Mouse (Mus musculus) gastrocnemius, postnatal 14 days (tissue): ENCODE data around the gene Adgrf5. TPM values are rescaled to one million over a fixed set of nuclear protein-coding genes. Genes with fewer than 3 reads are reported as not detected.

Experiments used
- DNase-seq: peaks from one replicate; pipeline ENCODE4 v3.0.0; 2021; ENCODE audit warnings: mixed read lengths
- intact Hi-C: fragments of 180-260 bp; cut with DNase I; formaldehyde crosslinking; loops from one replicate; pipeline ENCODE4 v1.15.1; 2025; ENCODE audit warnings: low total_unique reads
- total RNA-seq, 2 experiments: library from RNA; stranded (reverse); gene quantifications; 2 replicates each; pipeline ENCODE4 v1.2.3; 2021

The Adgrf5 gene
- total RNA-seq, 2 experiments from 2014 or later: 81.4 to 133 TPM

DNA sequence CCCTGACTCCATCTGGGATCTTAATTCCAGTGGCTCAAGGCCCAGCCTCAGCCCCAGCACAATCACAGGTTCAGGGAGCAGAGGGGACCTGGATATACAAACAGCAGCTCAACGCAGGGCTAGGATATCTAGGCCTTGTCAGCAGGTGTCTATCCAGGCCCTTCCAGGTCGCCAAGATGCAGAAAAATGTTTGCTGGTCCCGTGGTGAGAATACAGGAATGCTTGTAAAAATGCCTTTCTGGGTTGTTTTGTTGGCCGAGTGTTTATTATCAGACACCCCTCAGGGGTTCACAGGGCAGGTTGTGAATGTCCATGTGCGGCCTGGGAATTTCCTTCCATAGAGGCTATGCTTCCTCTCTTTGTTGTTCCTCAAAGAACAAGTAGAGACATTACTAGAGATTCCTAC lies 7.9 kb downstream of the Adgrf5 start:
- intact Hi-C loops: no loop called here
- DNase-seq: no peak

DNA sequence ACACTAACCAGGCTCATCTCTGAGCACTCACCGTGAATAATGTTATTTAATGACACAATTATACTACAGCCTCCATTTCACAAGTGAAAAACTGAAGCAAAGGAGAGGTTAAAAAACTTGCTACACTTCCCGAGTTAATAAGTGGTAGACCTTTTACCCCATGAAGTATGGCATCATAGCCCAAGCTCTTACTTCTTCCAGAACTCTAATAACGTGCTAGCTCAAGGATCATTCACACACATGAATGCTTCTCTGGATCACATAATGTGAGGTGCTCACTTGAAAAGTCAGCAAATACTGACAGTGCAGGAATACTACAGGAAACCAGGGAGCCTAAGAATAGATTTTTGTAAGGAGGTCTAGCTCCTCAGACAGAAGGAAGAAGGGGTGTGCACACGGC lies 12.4 kb downstream of the Adgrf5 start:
- DNase-seq: no peak
- intact Hi-C loops: no loop called here

- DNase-seq: no peak
- intact Hi-C loops: no loop called here
These were observed 13.8 kb downstream of the Adgrf5 start for GRCm38 (mm10) chr17:43374020-43374419.

DNA sequence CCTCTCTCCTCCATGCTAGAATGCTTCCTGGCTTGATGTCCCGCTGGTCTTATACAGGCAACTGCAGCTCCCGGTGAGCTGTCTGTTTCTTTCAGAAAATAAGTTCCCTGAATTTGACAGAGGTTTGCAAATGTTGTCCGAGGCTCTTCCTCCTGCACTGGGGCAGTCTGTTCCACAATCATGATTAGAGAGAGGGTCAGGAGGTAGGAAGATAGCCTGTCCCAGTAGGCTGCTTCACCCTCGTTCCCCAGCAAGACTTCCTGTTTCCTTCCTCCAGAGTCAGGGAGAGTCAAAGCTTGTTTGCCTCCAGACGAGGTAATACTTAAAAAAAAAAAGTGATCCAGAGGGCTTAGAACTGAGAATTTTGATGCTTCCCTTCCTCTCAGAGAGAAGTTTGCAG lies 16.3 kb downstream of the Adgrf5 start:
- intact Hi-C loops: no loop called here
- DNase-seq: no peak

DNA sequence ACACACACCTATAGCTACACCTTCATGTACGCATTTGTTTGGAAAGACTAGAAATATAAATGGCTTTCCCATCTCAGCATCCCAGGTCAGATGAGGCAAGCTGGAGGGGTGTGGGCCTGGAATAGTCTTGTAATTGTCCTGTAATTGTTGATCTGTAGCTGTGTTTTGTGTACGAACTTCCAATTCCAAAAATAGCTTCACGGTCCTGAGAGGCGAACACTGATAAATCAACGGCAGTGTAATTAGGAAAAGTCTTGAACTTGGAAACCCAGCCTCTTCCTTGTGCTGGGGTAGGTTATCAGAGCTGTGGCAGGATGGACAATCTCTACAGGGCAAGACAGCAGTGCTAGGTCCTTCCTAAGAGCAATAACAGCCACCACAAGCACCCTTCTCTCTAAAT lies 18.5 kb downstream of the Adgrf5 start:
- intact Hi-C loops: no loop called here
- no peak for DNase-seq

DNA sequence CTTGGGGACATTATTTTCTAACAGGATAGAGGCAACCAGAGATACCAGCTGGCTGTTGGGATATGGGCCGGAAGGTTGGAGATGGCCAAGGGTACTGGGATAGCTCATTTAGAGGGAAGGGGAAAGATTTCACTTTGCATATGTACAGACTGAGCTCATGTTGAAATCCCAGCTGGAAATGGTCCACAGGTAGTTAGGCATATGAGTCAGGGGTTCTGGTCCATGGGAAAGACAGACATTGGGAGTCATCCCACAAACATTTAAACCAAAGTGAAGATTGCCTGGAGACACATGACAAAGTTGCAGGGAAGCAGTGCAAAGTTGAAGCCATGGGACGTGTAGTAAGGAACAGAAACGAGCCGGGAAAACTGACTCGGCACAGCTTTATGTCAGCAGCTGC lies 26.1 kb downstream of the Adgrf5 start:
- intact Hi-C loops: no loop called here
- DNase-seq: no peak

GRCm38 (mm10) chr17:43387171-43387570 lies 26.9 kb downstream of the Adgrf5 start:
- no peak for DNase-seq
- intact Hi-C loops: no loop called here

DNA sequence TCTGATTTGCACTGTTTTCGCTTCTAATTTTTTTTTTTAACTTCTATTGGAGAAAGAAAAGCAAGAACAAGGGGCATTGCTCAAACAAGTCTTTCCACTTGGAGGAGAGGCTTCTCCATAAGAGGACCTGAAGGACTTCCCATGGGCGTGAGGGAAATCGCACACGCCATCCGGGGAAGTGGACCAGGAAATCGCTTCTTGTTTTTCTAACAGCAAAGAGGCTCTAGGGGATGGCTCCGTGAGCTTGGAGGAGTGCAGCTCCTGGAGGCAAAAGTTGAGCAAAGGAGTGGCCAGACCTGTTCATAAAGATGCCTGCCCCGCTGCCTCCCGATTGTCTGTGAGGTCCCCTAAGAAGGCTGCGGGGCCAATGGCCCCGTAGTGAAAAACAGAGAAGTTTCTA lies 29.0 kb downstream of the Adgrf5 start:
- intact Hi-C loops: no loop called here

DNA sequence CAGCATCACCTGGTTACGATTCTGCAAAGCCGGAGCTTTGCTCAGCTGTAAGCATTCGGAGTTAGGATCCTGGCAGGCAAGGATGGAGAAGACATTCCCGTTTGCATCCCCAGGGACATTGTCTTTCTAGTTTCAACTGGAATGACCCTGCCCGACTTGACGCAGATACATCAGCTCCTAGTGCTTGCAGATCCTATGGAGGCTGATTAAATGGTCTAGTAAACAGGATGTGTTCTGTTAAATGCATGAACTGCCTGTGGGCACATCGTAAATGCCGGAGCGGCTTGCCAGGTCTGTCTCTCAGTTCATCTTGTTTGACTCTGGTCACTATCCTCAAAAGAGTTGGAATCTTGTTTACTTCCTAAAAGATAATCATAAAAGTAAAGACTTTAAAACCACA lies 31.9 kb downstream of the Adgrf5 start:
- intact Hi-C loops: no loop called here
- DNase-seq: no peak

More for the DNA sequence above, 29.0 kb downstream of the Adgrf5 start:
- DNase-seq: no peak

DNA sequence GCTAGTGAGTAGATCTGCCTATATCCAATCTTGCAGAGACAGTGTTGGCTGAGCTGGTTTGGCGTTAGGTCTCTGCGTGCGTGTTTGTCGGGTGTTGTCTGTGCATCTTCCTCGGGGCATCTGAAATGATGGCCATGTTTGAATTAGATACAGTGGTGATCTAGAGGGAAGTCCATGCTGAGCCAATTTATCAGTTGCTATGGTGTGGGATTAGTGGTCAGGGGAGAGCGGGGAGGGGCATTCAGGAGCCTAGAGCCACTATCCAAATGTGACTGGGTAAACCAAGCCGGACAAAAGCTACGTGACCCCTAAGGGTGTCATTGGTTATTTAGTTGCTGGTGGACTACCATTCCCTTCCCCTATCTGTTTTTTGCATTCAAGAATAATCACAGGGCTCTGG lies 33.4 kb downstream of the Adgrf5 start:
- DNase-seq: no peak
- intact Hi-C loops: no loop called here

DNA sequence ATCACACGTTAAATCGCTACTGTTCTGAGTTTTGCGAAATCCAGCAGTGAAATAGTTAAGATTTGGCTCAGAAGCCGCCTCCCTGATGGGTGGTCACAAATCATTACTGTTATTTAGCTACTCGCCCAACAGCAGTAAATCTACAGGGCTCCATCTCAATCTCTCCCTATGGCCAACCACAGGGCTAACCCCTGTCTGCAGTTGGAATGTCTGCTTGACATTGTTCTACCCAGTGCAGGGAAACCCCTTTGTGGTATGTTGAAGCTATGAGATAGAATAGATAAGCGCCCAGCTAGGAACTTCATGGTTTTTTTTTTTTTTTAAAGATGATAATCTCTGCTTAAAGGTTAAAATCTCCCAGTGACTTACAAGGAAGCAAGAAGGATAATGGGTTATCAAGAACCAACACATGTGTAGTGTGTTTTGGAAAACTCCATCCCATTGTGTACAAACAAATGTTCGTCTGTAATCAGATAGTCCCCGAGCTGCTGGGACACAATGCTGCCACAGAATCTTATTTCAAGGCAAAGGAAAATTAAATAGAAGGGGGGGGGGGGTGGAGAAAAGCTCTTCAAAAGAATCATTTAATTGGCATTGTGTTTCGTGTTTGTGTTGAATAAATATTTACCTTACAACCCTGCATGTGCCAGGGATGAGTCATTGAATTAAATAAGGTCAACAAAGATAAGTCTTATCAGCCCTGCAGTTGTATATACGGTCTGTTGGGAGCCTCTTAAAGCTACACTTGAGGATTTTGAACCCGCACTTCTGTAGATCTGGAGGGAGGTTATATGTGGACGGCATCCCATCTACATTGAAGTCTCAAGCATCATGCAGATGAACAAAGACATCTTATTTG lies 35.4 kb downstream of the Adgrf5 start:
- intact Hi-C loops: no loop called here
- no peak for DNase-seq

- DNase-seq: no peak
- intact Hi-C loops: no loop called here
These were observed 38.4 kb downstream of the Adgrf5 start for GRCm38 (mm10) chr17:43398612-43399011.

DNA sequence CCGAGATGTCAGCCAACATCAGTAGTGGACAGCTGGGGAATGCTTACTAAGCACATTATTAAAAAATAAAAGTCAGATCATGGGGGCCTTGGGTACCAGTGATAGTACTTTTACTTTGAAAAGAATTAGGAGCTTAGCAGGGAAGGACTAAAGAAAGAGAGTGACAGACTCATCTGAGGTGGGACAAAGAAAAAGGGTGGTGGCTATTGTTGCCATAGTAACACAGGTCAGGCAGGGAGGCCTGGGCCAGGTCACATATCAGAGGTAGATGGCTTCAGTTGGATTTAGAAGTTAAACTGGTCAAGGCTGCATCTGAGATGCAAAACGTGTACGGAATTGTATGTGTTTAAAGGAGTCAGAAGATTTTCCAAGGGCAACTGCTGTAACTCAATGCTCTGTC lies 38.9 kb downstream of the Adgrf5 start:
- intact Hi-C loops: no loop called here
- DNase-seq: no peak

GRCm38 (mm10) chr17:43400483-43400882 lies 40.2 kb downstream of the Adgrf5 start:
- intact Hi-C loops: no loop called here
- DNase-seq: no peak

- DNase-seq: no peak
- intact Hi-C loops: no loop called here
These were observed 43.6 kb downstream of the Adgrf5 start for GRCm38 (mm10) chr17:43403851-43404250.

GRCm38 (mm10) chr17:43404408-43404807 lies 44.2 kb downstream of the Adgrf5 start:
- intact Hi-C loops: no loop called here
- no peak for DNase-seq

- intact Hi-C loops: no loop called here
These were observed 46.1 kb downstream of the Adgrf5 start for GRCm38 (mm10) chr17:43406321-43406720.

DNA sequence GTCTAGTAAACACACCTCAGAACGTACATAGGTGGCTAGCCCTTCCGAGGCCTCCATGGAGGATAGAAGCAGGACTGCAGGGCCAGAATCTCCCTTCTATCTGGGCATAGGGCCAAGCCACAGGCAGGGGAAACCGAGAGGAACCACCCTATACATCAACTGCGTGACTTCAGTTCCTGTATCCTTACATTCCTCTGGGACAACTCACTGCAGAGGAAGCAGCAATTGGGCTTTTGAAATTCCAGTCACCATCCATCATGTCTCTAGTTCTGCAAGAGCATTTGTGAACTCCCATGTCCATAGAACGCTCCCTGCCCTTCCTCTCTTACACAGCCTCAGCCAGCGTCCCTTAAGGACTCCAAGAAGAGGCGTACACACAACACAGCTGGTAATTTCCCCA lies 47.3 kb downstream of the Adgrf5 start:
- no peak for DNase-seq
- intact Hi-C loops: no loop called here

More at GRCm38 (mm10) chr17:43406321-43406720, 46.1 kb downstream of the Adgrf5 start:
- no peak for DNase-seq

DNA sequence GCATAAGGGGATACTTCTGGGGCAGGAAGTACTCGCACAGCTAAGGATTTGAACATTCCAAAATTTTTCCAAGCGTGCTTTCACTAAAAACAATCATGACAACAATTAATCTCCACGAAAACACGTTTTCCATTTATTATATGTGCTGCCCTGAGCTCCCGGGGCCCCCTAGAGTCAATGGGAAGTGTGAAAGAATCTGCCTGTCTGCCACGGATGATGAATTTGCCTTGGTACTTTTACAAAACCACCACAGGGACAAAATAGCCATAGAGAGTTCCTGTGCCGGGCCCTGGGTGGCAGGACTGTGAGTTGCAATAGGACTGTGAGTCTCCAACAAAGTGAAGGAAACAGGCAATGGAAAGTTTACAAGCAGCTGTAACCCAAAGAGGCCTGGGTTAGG lies 52.9 kb downstream of the Adgrf5 start:
- DNase-seq: no peak
- intact Hi-C loops: no loop called here

GRCm38 (mm10) chr17:43419204-43419603 lies 59.0 kb downstream of the Adgrf5 start:
- intact Hi-C loops: no loop called here

GRCm38 (mm10) chr17:43420381-43420780 lies 60.1 kb downstream of the Adgrf5 start:
- intact Hi-C loops: no loop called here
- no peak for DNase-seq

More at GRCm38 (mm10) chr17:43419204-43419603, 59.0 kb downstream of the Adgrf5 start:
- DNase-seq: no peak

DNA sequence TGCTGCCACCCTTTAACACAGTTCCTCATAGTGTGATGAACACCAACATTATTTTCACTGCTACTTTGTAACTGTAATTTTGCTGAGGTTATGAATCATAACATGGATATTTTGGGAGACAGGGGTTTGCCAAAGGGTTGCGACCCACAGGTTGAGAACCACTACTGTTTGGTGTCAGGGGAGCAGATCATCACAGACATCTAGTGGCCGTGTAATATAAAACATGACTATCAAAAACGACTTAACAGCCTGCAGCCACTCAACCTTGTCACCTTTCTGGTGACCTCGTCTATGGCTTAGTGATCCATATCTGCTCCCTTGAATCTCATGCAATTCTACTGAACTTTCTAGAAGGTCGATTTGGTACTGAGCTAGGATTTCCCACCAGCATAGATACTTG lies 63.7 kb downstream of the Adgrf5 start:
- intact Hi-C loops: no loop called here
- DNase-seq: no peak
